ENCODE assay signal across 9 mouse cellular contexts in genomic region chr10:70363054-70363453, GRCm38 (mm10).
A peak's percentile ranks its signal among the peaks of the same experiment; 100 is the strongest.
DNase-seq lines count a peak whose midpoint lies in the region; ATAC-seq and TF ChIP-seq lines count a peak whose summit lies in the region.
"Had no signal": no experiment of that assay in that cellular context is flagged by ENCODE, and none has a peak within 500 bp of the region (broad histone marks: within the 10 kb centered on the region; RNA-seq: fewer than 3 reads in every experiment).

No protein-coding gene starts in this region.

- peak; percentile 11 for DNase-seq in cerebellum, adult 11 months
- DNase-seq in layer of hippocampus, adult 2 months (ENCODE audit: low spot score in 2 of 2) = peak in 1 of 2 experiments; percentile 18
- no peak for DNase-seq in layer of hippocampus, postnatal 36 days
- DNase-seq in ZHBTc4 (ENCODE audit: low read depth, low spot score) = peak; percentile 58
- DNase-seq in limb, embryonic 11.5 days (ENCODE audit: low spot score) = peak; percentile 59
- DNase-seq in ovary, adult 18-20 months (ENCODE audit: low spot score) = no peak

- H3K27ac ChIP-seq in layer of hippocampus, adult 2 months = no peak overlapping the region
- no peak overlapping the region for H3K27ac ChIP-seq in limb, embryonic 11.5 days (replicated peaks; ENCODE audit: low read depth, low read length)
- H3K27ac ChIP-seq: hindbrain, embryonic 15.5 days had no signal

- H3K27me3 ChIP-seq in limb, embryonic 11.5 days (ENCODE audit: control insufficient read depth, insufficient read depth, low read length) = no peaks in the 10 kb centered on the region
- H3K27me3 ChIP-seq: hindbrain, embryonic 15.5 days had no signal

- no peak for ATAC-seq in cerebellum, adult (ENCODE audit: insufficient number of reproducible peaks, low FRiP score, low TSS enrichment)
- ATAC-seq in limb, embryonic 11.5 days (ENCODE audit: insufficient number of reproducible peaks, low FRiP score, low TSS enrichment, low read depth) = no peak
- ATAC-seq in granulocyte monocyte progenitor cell, adult 5-6 weeks (replicated peaks; ENCODE audit: poor library complexity, severe bottlenecking) = no peak

- no peak overlapping the region for H3K4me3 ChIP-seq in layer of hippocampus, adult 2 months
- H3K4me3 ChIP-seq in limb, embryonic 11.5 days (ENCODE audit: low read depth, low read length) = no peak overlapping the region
- H3K4me3 ChIP-seq: hindbrain, embryonic 15.5 days had no signal

- WGBS in limb, embryonic 11.5 days = 77% methylated on average over 4 of the region's 4 CpGs

- no peaks in the 10 kb centered on the region for H3K9me3 ChIP-seq in limb, embryonic 11.5 days (ENCODE audit: control insufficient read depth, low read length)
- H3K9me3 ChIP-seq: hindbrain, embryonic 15.5 days had no signal

- no peaks in the 10 kb centered on the region for H3K36me3 ChIP-seq in limb, embryonic 11.5 days (ENCODE audit: control insufficient read depth, insufficient read depth, low read length)
- H3K36me3 ChIP-seq: hindbrain, embryonic 15.5 days had no signal

- no peak overlapping the region for H3K9ac ChIP-seq in limb, embryonic 11.5 days (ENCODE audit: low read length)
- H3K9ac ChIP-seq: hindbrain, embryonic 15.5 days had no signal

- peak; percentile 79 for TF ChIP-seq CTCF in layer of hippocampus, adult 2 months (conservative IDR thresholded peaks at IDR 0.05)

- H3K4me1 ChIP-seq in limb, embryonic 11.5 days (ENCODE audit: control insufficient read depth, insufficient read depth, low read length) = no peaks in the 10 kb centered on the region
- H3K4me1 ChIP-seq: hindbrain, embryonic 15.5 days had no signal

- no peak overlapping the region for H3K4me2 ChIP-seq in limb, embryonic 11.5 days (ENCODE audit: low read depth, severe bottlenecking)
- H3K4me2 ChIP-seq: hindbrain, embryonic 15.5 days had no signal

Comparison
In these comparisons a context has a peak if more than half of its experiments do, and no peak if none do; other contexts are left out.
1. DNase-seq: peak in cerebellum, adult 11 months (single experiment), ZHBTc4 (single experiment) and limb, embryonic 11.5 days (single experiment); none in layer of hippocampus, postnatal 36 days (0 of 2) and ovary, adult 18-20 months (single experiment).